Mouse (Mus musculus): ENCODE measurements around the gene Mkks.
"Not testable (repeated sequence)": the region's sequence is repeated elsewhere in the genome, so short reads cannot be mapped to it uniquely, and the experiment has no call there.

DNA sequence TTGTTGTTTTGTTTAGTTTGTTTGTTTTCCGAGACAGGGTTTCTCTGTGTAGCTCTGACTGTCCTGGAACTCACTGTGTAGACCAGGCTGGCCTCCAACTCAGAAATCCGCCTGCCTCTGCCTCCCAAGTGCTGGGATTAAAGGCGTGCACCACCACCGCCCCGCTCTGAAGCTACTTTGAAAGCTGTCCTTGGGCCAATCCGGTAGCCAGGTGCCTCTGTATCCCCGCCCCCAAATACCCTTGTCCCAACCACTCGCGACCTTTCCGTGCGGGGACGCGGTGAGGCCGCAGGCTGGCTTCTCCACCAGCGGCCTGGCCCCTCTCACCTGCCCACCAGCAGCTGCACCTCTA lies 497 bp downstream of the Mkks start:
- TF ChIP-seq POLR2A (IDR thresholded peaks at IDR 0.05; ENCODE audit: insufficient read depth, low read length); CTCF (IDR thresholded peaks at IDR 0.05; ENCODE audit: low read depth, low read length): not testable (repeated sequence)
